Mouse (Mus musculus): Measurements from ENCODE around the gene H2afv. TPM values are rescaled to one million over a fixed set of nuclear protein-coding genes. Genes with fewer than 3 reads are reported as not detected.
"Not testable (repeated sequence)": the region's sequence is repeated elsewhere in the genome, so short reads cannot be mapped to it uniquely, and the experiment has no call there.

Gene H2afv
- polyA plus RNA-seq, 1 experiment = 178 TPM

- no peak for TF ChIP-seq CTCF (IDR thresholded peaks at IDR 0.05; ENCODE audit: borderline replicate concordance, control insufficient read depth, extremely low read depth, insufficient read depth, low read length, poor library complexity)
- no peak for TF ChIP-seq POLR2A (IDR thresholded peaks at IDR 0.05; ENCODE audit: control insufficient read depth, extremely low read depth, insufficient read depth, low read length, poor library complexity)
- 3% methylated on average over 1 of the region's 1 CpGs for WGBS
- no peaks in the 10 kb centered on the region for H3K27me3 ChIP-seq (ENCODE audit: control insufficient read depth, insufficient read depth, low read length)
- DNase-seq = no peak
- H3K4me1 ChIP-seq (replicated peaks; ENCODE audit: control insufficient read depth, insufficient read depth, low read length) = no peaks in the 10 kb centered on the region
- peaks cover 13% of the 10 kb centered on the region for H3K36me3 ChIP-seq (ENCODE audit: control insufficient read depth, insufficient read depth, low read length)
- H3K4me3 ChIP-seq (ENCODE audit: control insufficient read depth, insufficient read depth, low read length) = no peak overlapping the region
- H3K27ac ChIP-seq (ENCODE audit: control insufficient read depth, insufficient read depth, low read length) = no peak overlapping the region
Measured at GRCm38 (mm10) chr11:6471493-6471892, 27.2 kb upstream of the H2afv start.

- TF ChIP-seq CTCF (IDR thresholded peaks at IDR 0.05; ENCODE audit: borderline replicate concordance, control insufficient read depth, extremely low read depth, insufficient read depth, low read length, poor library complexity) (no peak), POLR2A (IDR thresholded peaks at IDR 0.05; ENCODE audit: control insufficient read depth, extremely low read depth, insufficient read depth, low read length, poor library complexity) (no peak)
- H3K4me1 ChIP-seq (replicated peaks; ENCODE audit: control insufficient read depth, insufficient read depth, low read length) = no peaks in the 10 kb centered on the region
- no peak for DNase-seq
- H3K36me3 ChIP-seq (ENCODE audit: control insufficient read depth, insufficient read depth, low read length) = peaks cover 17% of the 10 kb centered on the region
- H3K27ac ChIP-seq (ENCODE audit: control insufficient read depth, insufficient read depth, low read length) = no peak overlapping the region
- no peak overlapping the region for H3K4me3 ChIP-seq (ENCODE audit: control insufficient read depth, insufficient read depth, low read length)
- no peaks in the 10 kb centered on the region for H3K27me3 ChIP-seq (ENCODE audit: control insufficient read depth, insufficient read depth, low read length)
- 86% methylated on average over 2 of the region's 2 CpGs for WGBS
Measured at GRCm38 (mm10) chr11:6471054-6471453, 26.8 kb upstream of the H2afv start.

- no peak for DNase-seq
Measured at GRCm38 (mm10) chr11:6468541-6468940, 24.3 kb upstream of the H2afv start.

GRCm38 (mm10) chr11:6465122-6465521, 20.9 kb upstream of the H2afv start:
- Histone ChIP-seq H3K27ac (ENCODE audit: control insufficient read depth, insufficient read depth, low read length) (no peak overlapping the region), H3K36me3 (ENCODE audit: control insufficient read depth, insufficient read depth, low read length) (peaks cover 14% of the 10 kb centered on the region), H3K4me3 (ENCODE audit: control insufficient read depth, insufficient read depth, low read length) (no peak overlapping the region), H3K4me1 (replicated peaks; ENCODE audit: control insufficient read depth, insufficient read depth, low read length) (no peaks in the 10 kb centered on the region), H3K27me3 (ENCODE audit: control insufficient read depth, insufficient read depth, low read length) (no peaks in the 10 kb centered on the region)
- TF ChIP-seq CTCF (IDR thresholded peaks at IDR 0.05; ENCODE audit: borderline replicate concordance, control insufficient read depth, extremely low read depth, insufficient read depth, low read length, poor library complexity) (no peak), POLR2A (IDR thresholded peaks at IDR 0.05; ENCODE audit: control insufficient read depth, extremely low read depth, insufficient read depth, low read length, poor library complexity) (no peak)
- peak; percentile 72 for DNase-seq
- 26% methylated on average over 4 of the region's 4 CpGs for WGBS

More at GRCm38 (mm10) chr11:6468541-6468940, 24.3 kb upstream of the H2afv start:
- 75% methylated on average over 2 of the region's 2 CpGs for WGBS
- Histone ChIP-seq H3K36me3 (ENCODE audit: control insufficient read depth, insufficient read depth, low read length) (peaks cover 17% of the 10 kb centered on the region), H3K4me1 (replicated peaks; ENCODE audit: control insufficient read depth, insufficient read depth, low read length) (no peaks in the 10 kb centered on the region), H3K4me3 (ENCODE audit: control insufficient read depth, insufficient read depth, low read length) (no peak overlapping the region), H3K27me3 (ENCODE audit: control insufficient read depth, insufficient read depth, low read length) (no peaks in the 10 kb centered on the region), H3K27ac (ENCODE audit: control insufficient read depth, insufficient read depth, low read length) (no peak overlapping the region)
- TF ChIP-seq POLR2A (IDR thresholded peaks at IDR 0.05; ENCODE audit: control insufficient read depth, extremely low read depth, insufficient read depth, low read length, poor library complexity) (no peak), CTCF (IDR thresholded peaks at IDR 0.05; ENCODE audit: borderline replicate concordance, control insufficient read depth, extremely low read depth, insufficient read depth, low read length, poor library complexity) (no peak)

- WGBS = 84% methylated on average over 6 of the region's 6 CpGs
- Histone ChIP-seq H3K4me3 (ENCODE audit: control insufficient read depth, insufficient read depth, low read length) (no peak overlapping the region), H3K27ac (ENCODE audit: control insufficient read depth, insufficient read depth, low read length) (no peak overlapping the region), H3K36me3 (ENCODE audit: control insufficient read depth, insufficient read depth, low read length) (peaks cover 14% of the 10 kb centered on the region), H3K4me1 (replicated peaks; ENCODE audit: control insufficient read depth, insufficient read depth, low read length) (no peaks in the 10 kb centered on the region), H3K27me3 (ENCODE audit: control insufficient read depth, insufficient read depth, low read length) (no peaks in the 10 kb centered on the region)
- no peak for TF ChIP-seq POLR2A (IDR thresholded peaks at IDR 0.05; ENCODE audit: control insufficient read depth, extremely low read depth, insufficient read depth, low read length, poor library complexity)
- no peak for TF ChIP-seq CTCF (IDR thresholded peaks at IDR 0.05; ENCODE audit: borderline replicate concordance, control insufficient read depth, extremely low read depth, insufficient read depth, low read length, poor library complexity)
- no peak for DNase-seq
Measured at GRCm38 (mm10) chr11:6463159-6463837, 19.1 kb upstream of the H2afv start.

- TF ChIP-seq CTCF (IDR thresholded peaks at IDR 0.05; ENCODE audit: borderline replicate concordance, control insufficient read depth, extremely low read depth, insufficient read depth, low read length, poor library complexity) = no peak
- 85% methylated on average over 6 of the region's 6 CpGs for WGBS
- Histone ChIP-seq H3K36me3 (ENCODE audit: control insufficient read depth, insufficient read depth, low read length) (no peaks in the 10 kb centered on the region), H3K4me3 (ENCODE audit: control insufficient read depth, insufficient read depth, low read length) (no peak overlapping the region), H3K27ac (ENCODE audit: control insufficient read depth, insufficient read depth, low read length) (no peak overlapping the region), H3K27me3 (ENCODE audit: control insufficient read depth, insufficient read depth, low read length) (no peaks in the 10 kb centered on the region), H3K4me1 (replicated peaks; ENCODE audit: control insufficient read depth, insufficient read depth, low read length) (no peaks in the 10 kb centered on the region)
- no peak for DNase-seq
Measured at GRCm38 (mm10) chr11:6456083-6456482, 11.8 kb upstream of the H2afv start.

GRCm38 (mm10) chr11:6448155-6448554, 3.9 kb upstream of the H2afv start:
- H3K4me1 ChIP-seq (replicated peaks; ENCODE audit: control insufficient read depth, insufficient read depth, low read length) = not testable (repeated sequence)

More at GRCm38 (mm10) chr11:6448155-6448554, 3.9 kb upstream of the H2afv start:
- 96% methylated on average over 5 of the region's 5 CpGs for WGBS
- not testable (repeated sequence) for H3K27ac ChIP-seq (ENCODE audit: control insufficient read depth, insufficient read depth, low read length); H3K36me3 ChIP-seq (ENCODE audit: control insufficient read depth, insufficient read depth, low read length); H3K27me3 ChIP-seq (ENCODE audit: control insufficient read depth, insufficient read depth, low read length); H3K4me3 ChIP-seq (ENCODE audit: control insufficient read depth, insufficient read depth, low read length); DNase-seq
